Mouse (Mus musculus) layer of hippocampus, adult 11-12 months (tissue): ENCODE results near the gene Acvr2a.

Experiments
- DNase-seq: peaks from one replicate; pipeline ENCODE4 v3.0.0; 2022; ENCODE audit warnings: low spot score

Gene Acvr2a

DNA sequence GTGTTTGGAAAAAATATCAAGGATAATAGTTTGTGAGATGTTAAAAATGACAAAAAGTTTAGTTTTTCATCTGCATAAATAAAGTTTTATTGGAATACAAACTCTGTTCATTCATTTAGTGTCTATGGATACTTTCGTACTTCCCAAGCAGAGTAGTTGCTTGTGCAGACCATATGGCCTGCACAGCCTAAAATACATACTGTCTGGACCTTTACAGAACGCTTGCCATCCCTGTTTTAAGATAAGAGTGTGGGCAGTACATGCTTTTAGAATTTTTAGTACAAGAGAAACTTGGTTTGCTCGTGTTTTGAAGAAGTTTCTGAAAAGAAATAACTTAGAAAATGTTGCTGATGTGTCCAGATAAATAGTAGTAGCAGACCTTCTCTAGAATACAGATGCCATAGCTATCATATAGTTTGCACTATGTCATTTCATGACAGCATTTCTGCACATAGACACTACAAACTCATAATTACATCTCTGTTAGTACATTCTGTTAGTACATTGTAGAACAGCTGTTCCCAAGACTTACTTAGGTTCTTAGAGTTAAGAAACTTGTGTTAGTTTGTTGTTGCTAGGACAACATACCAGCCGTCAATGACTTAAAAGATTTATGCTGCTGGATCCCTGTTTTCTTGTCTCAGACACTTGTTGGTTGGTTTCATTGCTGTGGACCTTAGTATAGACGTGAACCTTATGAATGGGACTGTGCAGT lies 54.4 kb downstream of the Acvr2a start:
- DNase-seq: no peak

DNA sequence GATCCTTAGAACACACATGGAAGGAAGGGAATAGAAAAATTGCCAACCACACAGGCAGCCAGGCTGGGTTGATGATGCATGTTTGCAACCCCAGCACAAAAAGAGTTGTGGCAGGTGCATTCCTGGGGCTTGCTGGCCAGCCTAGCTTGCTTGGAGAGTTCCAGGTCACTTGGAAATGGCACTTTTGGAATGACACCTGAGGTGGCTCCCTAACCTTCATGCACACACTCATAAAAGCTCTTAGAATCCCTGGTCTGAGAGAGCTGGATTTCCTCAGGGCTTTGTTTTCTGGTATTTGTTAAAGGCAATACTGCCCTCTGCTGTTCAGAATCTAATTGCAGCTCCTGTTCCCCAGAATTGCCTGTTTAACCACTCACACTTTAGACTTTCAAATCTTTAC lies 72.0 kb downstream of the Acvr2a start:
- peak; percentile 86 for DNase-seq

DNA sequence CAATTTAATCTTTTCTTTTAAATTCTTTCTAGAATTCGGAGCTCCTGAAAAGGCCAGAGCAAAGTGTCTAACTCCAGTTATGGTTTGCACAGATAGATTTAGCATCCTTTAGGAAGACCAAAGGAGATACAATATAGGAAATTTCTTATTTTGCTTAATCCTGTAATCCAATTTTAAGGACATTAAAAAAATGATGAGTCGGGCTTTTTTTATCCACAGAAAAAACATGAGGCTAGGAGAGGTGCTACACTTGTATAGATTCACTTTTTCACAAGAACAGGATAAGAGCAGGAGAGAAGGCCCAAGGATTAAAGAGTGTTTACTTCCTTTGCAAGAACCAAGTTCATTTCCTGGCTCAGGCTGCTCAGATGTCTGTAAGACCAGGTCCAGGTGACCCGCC lies 81.3 kb downstream of the Acvr2a start:
- DNase-seq: no peak

DNA sequence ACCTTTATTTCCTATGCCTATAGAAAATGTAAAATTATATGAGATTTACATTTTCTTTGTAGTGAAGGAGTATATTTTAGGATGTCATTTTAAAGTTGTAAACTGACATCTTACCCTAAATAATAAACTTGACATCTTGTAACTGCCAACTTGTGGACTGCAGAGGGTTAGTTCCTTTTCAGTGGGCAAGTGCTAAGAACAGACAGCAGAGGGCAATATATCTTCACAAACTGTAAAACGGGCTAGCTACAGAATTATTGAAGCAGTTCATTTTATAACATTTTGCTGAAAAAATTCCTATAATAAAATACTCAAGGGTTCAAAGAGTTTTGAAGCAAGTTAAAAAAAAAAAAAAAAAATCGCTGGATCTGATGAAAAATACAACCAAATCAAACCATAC lies 95.0 kb downstream of the Acvr2a start:
- DNase-seq: no peak

DNA sequence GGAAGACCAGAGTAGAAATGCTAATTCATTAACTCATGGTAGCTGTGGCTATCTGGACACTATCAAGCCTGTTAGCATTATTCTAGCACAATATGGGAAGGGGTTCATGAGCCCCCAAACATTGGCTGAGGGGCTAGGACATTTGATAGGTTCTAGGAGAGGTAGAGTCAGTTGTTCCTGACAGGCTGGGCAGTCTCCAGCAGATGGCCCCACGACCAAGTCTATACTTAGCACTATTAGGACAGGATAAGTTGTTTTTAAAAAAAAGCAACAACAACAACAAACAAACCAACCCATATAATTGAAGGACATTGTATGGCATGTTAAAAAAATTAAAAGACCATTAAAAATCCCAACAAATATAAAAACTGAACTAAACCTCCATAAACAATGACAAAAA lies 100.3 kb downstream of the Acvr2a start:
- no peak for DNase-seq

DNA sequence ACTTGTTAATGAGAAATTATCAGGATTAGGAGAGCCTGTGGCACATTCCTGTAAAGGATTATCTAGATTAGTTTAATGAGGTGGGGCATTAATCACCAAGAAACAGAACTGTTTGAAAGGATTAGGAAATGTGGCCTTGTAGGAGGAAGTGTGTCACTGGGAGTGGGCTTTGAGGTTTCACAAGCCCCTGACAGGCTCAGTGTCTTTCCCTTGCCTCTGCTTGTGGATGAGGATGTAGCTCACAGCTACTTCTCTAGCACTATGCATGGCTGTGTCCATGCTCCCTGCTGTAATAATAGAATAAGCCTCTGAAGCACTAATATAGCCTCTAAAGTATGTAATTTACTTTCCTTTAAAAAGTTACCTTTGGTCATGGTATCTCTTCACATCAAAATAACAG lies 101.9 kb downstream of the Acvr2a start:
- no peak for DNase-seq

DNA sequence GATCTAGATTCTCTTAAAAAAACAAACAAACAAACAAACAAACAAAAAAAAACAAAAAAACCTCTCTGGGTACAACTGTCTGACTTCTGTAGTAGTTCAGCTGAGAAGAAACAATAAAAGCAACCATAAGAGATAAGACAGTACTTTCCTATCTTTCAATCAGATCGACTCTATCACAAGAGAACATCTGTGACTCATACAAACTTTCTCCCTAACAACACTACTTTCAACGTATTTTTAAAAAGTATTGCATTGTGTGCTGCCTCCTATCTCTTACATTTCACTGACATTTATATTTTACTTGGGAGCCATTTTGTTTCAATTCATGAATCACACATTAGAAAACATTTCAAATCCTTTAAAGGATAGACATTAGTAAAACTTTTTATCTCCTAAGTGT lies 121.1 kb downstream of the Acvr2a start:
- DNase-seq: no peak

DNA sequence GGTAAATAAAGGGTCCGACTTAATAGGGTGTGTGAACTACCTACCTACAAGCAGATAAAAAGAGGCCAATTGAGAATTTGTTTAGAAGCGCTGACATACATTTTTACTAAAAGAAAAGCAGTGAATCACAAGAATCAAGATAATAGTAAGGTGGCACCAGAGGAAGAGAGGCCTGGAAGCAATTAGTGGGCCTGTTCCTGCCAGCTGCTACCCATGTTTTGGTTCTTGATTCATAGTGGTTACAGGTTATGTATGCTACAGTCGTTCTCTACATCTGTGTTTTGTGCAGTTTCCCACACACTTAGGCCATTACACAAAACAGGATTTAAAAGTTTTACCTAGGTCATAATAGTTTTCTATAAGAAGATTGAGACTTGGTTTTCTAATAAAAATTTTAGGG lies 133.9 kb downstream of the Acvr2a start:
- DNase-seq: no peak

DNA sequence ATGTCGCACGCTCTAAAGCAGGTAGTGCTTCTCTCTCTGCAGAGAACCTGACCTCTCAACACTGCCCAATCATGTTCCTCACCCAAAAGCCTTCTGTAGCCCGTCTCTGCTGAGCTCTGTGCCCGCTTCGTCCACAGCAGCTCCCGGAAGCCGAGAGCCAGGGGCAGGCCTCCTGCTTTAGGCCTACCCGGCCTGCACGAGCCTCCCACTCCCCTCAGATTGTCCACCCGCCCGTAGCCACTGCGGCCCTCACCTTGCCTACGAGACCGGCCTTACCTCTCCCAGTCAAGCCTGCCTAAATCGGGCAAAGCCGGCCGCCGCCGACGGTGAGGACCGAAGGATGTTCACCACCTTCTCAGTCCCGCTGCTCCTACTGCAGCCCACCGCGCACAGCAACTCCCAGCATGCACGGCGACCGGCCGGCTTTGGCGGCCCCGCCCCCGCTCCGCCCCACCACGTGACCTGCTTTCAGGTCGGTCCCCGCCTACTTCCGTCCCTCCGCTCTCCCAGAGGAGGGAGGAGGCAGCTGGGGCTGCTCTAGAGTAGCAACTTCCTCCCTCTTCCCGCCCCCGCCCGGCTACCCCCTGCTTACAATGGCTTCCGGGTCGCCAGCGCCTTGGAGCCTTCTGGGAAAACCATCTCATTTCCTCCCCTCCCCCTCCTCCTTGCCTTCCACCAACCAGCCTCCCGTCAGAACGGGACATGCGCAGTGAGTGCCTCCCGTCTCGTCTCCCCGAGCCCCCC lies 135.1 kb downstream of the Acvr2a start, which contains the start of gene Mbd5:
TSS of gene Mbd5 (plus strand) at position 668 of the 744 bp plus-strand sequence.
- peak; percentile 98 for DNase-seq

DNA sequence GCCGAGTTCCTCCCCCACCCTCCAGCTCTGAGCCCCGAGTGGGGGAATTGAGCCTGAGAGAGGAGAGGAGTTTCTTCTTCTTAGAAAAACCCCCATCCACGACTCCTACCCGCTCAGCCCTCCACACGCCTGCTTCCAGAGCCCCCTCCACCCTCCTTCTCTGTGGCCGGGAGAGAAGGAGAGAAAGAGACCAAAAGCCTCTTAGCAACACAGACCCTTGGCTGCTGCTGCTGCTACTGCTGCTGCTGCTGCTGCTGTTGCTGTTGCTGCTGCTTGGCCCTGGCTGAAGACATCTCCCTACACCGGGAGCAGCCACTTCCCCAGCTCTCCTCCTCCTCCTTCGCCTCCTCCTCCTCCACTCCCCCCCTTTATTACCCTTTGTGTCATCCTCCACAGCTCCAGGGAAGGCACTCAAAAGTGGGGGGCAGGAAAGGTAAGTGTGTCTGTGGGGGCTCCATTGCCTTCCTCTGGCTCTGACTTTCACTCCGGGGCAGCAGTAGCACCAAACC lies 135.9 kb downstream of the Acvr2a start:
- peak; percentile 29 for DNase-seq

DNA sequence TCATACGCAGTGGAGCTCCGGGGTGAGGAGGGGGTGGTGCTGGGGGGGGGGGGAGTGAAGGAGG lies 136.2 kb downstream of the Acvr2a start, which contains the start of gene Orc4:
TSS of gene Orc4 (minus strand) at position 26 of the 64 bp plus-strand sequence.
- DNase-seq: no peak

DNA sequence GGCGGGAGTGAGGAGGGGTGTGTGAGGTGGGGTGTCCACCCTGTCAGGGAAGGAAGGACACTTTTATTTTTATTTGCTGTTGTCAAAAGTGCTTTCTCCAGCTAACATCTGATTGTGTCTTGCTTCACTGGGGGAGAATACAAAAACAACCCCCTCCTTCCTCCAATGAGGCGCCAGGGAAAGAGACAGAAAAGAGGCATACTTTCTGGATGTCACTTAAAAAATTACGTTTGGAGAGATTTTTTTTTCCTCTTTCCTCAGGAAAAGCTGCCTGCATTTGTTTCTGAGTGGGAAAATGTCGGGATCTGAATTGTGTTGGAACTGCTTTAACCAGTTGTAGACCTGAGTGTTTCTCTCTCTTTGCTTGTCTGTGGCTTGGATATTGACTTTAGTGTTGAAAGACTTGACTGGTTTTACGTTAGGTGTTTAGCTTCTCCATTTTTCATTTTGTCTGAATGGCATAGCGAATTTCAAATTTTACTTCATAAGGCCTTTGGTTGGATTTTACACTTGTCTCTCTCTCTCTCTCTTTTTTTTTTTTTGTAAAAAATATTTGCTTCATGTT lies 136.5 kb downstream of the Acvr2a start:
- DNase-seq: no peak
